In genomic region chr13:110395916-110396685, GRCm38 (mm10) we compare ENCODE assay signal across 7 mouse cellular contexts. TPM values are rescaled to one million over a fixed set of nuclear protein-coding genes. Genes with fewer than 3 reads are reported as not detected.
DNase-seq lines count a peak whose midpoint lies in the region; ATAC-seq and TF ChIP-seq lines count a peak whose summit lies in the region.

No protein-coding gene starts in this region.

- WGBS in hindbrain, embryonic 13.5 days = 23% methylated on average over 21 of the region's 21 CpGs
- WGBS in liver, postnatal 0 days (ENCODE audit: insufficient replicate concordance) = 11% methylated on average over 21 of the region's 21 CpGs
- WGBS in stomach, embryonic 16.5 days = 3% methylated on average over 21 of the region's 21 CpGs

- no peak for ATAC-seq in hindbrain, embryonic 13.5 days (ENCODE audit: low FRiP score)
- ATAC-seq in liver, postnatal 0 days = no peak
- no peak for ATAC-seq in stomach, embryonic 16.5 days (ENCODE audit: insufficient read depth, low FRiP score)
- ATAC-seq in granulocyte monocyte progenitor cell, adult 5-6 weeks (replicated peaks; ENCODE audit: poor library complexity, severe bottlenecking) = no peak

- no peaks in the 10 kb centered on the region for H3K9me3 ChIP-seq in hindbrain, embryonic 13.5 days
- H3K9me3 ChIP-seq in liver, postnatal 0 days (ENCODE audit: low read length) = no peaks in the 10 kb centered on the region
- peaks cover 4% of the 10 kb centered on the region; the same call in 1 of the 2 replicates for H3K9me3 ChIP-seq in stomach, embryonic 16.5 days (replicated peaks; ENCODE audit: control insufficient read depth, low read length)

- H3K4me2 ChIP-seq in hindbrain, embryonic 13.5 days = peak overlapping the region; percentile 96
- H3K4me2 ChIP-seq in liver, postnatal 0 days (ENCODE audit: low read depth, low read length) = peak overlapping the region; percentile 95
- peak overlapping the region; percentile 91 for H3K4me2 ChIP-seq in stomach, embryonic 16.5 days (ENCODE audit: low read depth, low read length)

- peaks cover 38% of the 10 kb centered on the region for H3K36me3 ChIP-seq in hindbrain, embryonic 13.5 days
- peaks cover 28% of the 10 kb centered on the region for H3K36me3 ChIP-seq in liver, postnatal 0 days (replicated peaks; ENCODE audit: insufficient read depth, low read length)
- peaks cover 27% of the 10 kb centered on the region for H3K36me3 ChIP-seq in stomach, embryonic 16.5 days (ENCODE audit: control insufficient read depth, insufficient read depth, low read length)

- peaks cover 25% of the 10 kb centered on the region for H3K4me1 ChIP-seq in hindbrain, embryonic 13.5 days (replicated peaks)
- H3K4me1 ChIP-seq in liver, postnatal 0 days (ENCODE audit: insufficient read depth) = no peaks in the 10 kb centered on the region
- peaks cover 11% of the 10 kb centered on the region; the same call in 1 of the 2 replicates for H3K4me1 ChIP-seq in stomach, embryonic 16.5 days (ENCODE audit: control insufficient read depth, insufficient read depth, low read length)

- H3K9ac ChIP-seq in hindbrain, embryonic 13.5 days = peak overlapping the region; percentile 97
- peak overlapping the region; percentile 80 for H3K9ac ChIP-seq in liver, postnatal 0 days (replicated peaks)
- peak overlapping the region; percentile 94 for H3K9ac ChIP-seq in stomach, embryonic 16.5 days (ENCODE audit: low read length)

- DNase-seq in NIH3T3 (ENCODE audit: low read depth) = peak; percentile 32
- DNase-seq in embryo, embryonic 11 days = peak; percentile 33
- no peak for DNase-seq in liver, postnatal 0 days
- no peak for DNase-seq in layer of hippocampus, adult 11-12 months (ENCODE audit: low spot score)

- no peaks in the 10 kb centered on the region for H3K27me3 ChIP-seq in hindbrain, embryonic 13.5 days
- peaks cover 8% of the 10 kb centered on the region; the same call in 1 of the 2 replicates for H3K27me3 ChIP-seq in liver, postnatal 0 days (ENCODE audit: insufficient read depth, low read length)
- H3K27me3 ChIP-seq in stomach, embryonic 16.5 days (ENCODE audit: control insufficient read depth, insufficient read depth, low read length) = no peaks in the 10 kb centered on the region

- no peak for TF ChIP-seq EP300 in liver, postnatal 0 days (IDR thresholded peaks at IDR 0.05; ENCODE audit: low read depth)

- TF ChIP-seq CTCF in liver, postnatal 0 days (IDR thresholded peaks at IDR 0.05; ENCODE audit: low read depth) = no peak

- H3K27ac ChIP-seq in hindbrain, embryonic 13.5 days = peak overlapping the region; percentile 93
- H3K27ac ChIP-seq in liver, postnatal 0 days (ENCODE audit: low read depth) = no peak overlapping the region
- H3K27ac ChIP-seq in stomach, embryonic 16.5 days (ENCODE audit: low read length) = peak overlapping the region; percentile 90

- H3K4me3 ChIP-seq in hindbrain, embryonic 13.5 days = peak overlapping the region; percentile 76
- H3K4me3 ChIP-seq in liver, postnatal 0 days (ENCODE audit: low read depth, low read length) = peak overlapping the region; percentile 78
- H3K4me3 ChIP-seq in stomach, embryonic 16.5 days (replicated peaks; ENCODE audit: low read length) = peak overlapping the region; percentile 82

RNA-seq across cellular contexts. Expression of gene Plk2, which starts 1.3 kb away (rescaled TPM):
- polyA plus RNA-seq in hindbrain, embryonic 13.5 days (2015; fragmentation: Nextera tagmentation; extraction: Ambion mirVana) = 121 and 139 TPM in 2 replicates
- polyA plus RNA-seq in liver, postnatal 0 days (2015; fragmentation: Nextera tagmentation; extraction: Ambion mirVana) = 8.4 and 9.6 TPM in 2 replicates
- 115 and 120 TPM in 2 replicates for polyA plus RNA-seq in stomach, embryonic 16.5 days (2015; fragmentation: Nextera tagmentation; extraction: Ambion mirVana)
- total RNA-seq in granulocyte monocyte progenitor cell, adult 5-6 weeks (2014; fragmentation: Nextera tagmentation) = not detected in 2 replicates
- total RNA-seq in granulocyte monocyte progenitor cell, adult 5-6 weeks (2017) = 2.3 and 5.2 TPM in 2 replicates

RNA-seq across cellular contexts. Expression of gene Gapt, which starts 39.1 kb away (rescaled TPM):
- polyA plus RNA-seq in hindbrain, embryonic 13.5 days (2015; fragmentation: Nextera tagmentation; extraction: Ambion mirVana) = 0.13 TPM in 1 of 2 replicates, not detected in the other
- 3.5 and 3.6 TPM in 2 replicates for polyA plus RNA-seq in liver, postnatal 0 days (2015; fragmentation: Nextera tagmentation; extraction: Ambion mirVana)
- polyA plus RNA-seq in stomach, embryonic 16.5 days (2015; fragmentation: Nextera tagmentation; extraction: Ambion mirVana) = 0.55 and 0.98 TPM in 2 replicates
- total RNA-seq in granulocyte monocyte progenitor cell, adult 5-6 weeks (2014; fragmentation: Nextera tagmentation) = 26.9 and 27.4 TPM in 2 replicates
- 3.9 and 8.3 TPM in 2 replicates for total RNA-seq in granulocyte monocyte progenitor cell, adult 5-6 weeks (2017)

Comparison
In these comparisons a context has a peak if more than half of its experiments do, and no peak if none do; other contexts are left out.
1. DNase-seq: peak in NIH3T3 (single experiment) and embryo, embryonic 11 days (single experiment); none in liver, postnatal 0 days (single experiment) and layer of hippocampus, adult 11-12 months (single experiment).
2. RNA of gene Plk2, which starts 1.3 kb away (polyA plus RNA-seq): 121 to 139 TPM in hindbrain, embryonic 13.5 days and 115 to 120 TPM in stomach, embryonic 16.5 days; 8.4 to 9.6 TPM in liver, postnatal 0 days; every median in the first group is over 10 times any median in the second.
3. Peak in every context shown above with its lines, with median percentiles within 50 percentile points of each other: H3K4me2 ChIP-seq, H3K4me3 ChIP-seq and H3K9ac ChIP-seq.